Mouse (Mus musculus): ENCODE results near the gene Zfp319. TPM values are rescaled to one million over a fixed set of nuclear protein-coding genes. Genes with fewer than 3 reads are reported as not detected.
A peak's percentile ranks its signal among the peaks of the same experiment; 100 is the strongest.

Gene Zfp319
- polyA plus RNA-seq, 1 experiment from 2014 or later: 16.2 TPM

- no peak overlapping the region for H3K4me2 ChIP-seq (ENCODE audit: low read length)
- H3K27me3 ChIP-seq (ENCODE audit: control insufficient read depth, insufficient read depth, low read depth, low read length): no peaks in the 10 kb centered on the region
- ATAC-seq: no peak
- H3K9ac ChIP-seq (ENCODE audit: low read depth, low read length): no peak overlapping the region
- H3K36me3 ChIP-seq (ENCODE audit: control insufficient read depth, insufficient read depth, low read length): peaks cover 2% of the 10 kb centered on the region
- H3K27ac ChIP-seq (ENCODE audit: low read length): no peak overlapping the region
- H3K4me3 ChIP-seq (ENCODE audit: low read depth, low read length): no peak overlapping the region
- H3K4me1 ChIP-seq (ENCODE audit: control insufficient read depth, insufficient read depth, low read length): peaks cover 7% of the 10 kb centered on the region; the same call in 1 of the 2 replicates
- no peaks in the 10 kb centered on the region for H3K9me3 ChIP-seq (replicated peaks; ENCODE audit: control insufficient read depth, low read length, poor library complexity, severe bottlenecking)
These were observed 4.6 kb upstream of the Zfp319 start for GRCm38 (mm10) chr8:95336363-95336762.

- H3K4me2 ChIP-seq (ENCODE audit: low read length): no peak overlapping the region
- no peaks in the 10 kb centered on the region for H3K9me3 ChIP-seq (replicated peaks; ENCODE audit: control insufficient read depth, low read length, poor library complexity, severe bottlenecking)
- no peak overlapping the region for H3K4me3 ChIP-seq (ENCODE audit: low read depth, low read length)
- no peaks in the 10 kb centered on the region for H3K27me3 ChIP-seq (ENCODE audit: control insufficient read depth, insufficient read depth, low read depth, low read length)
- H3K9ac ChIP-seq (ENCODE audit: low read depth, low read length): no peak overlapping the region
- no peak for ATAC-seq
- WGBS: 100% methylated on average over 1 of the region's 1 CpGs
- no peak overlapping the region for H3K27ac ChIP-seq (ENCODE audit: low read length)
- peaks cover 2% of the 10 kb centered on the region for H3K36me3 ChIP-seq (ENCODE audit: control insufficient read depth, insufficient read depth, low read length)
- H3K4me1 ChIP-seq (ENCODE audit: control insufficient read depth, insufficient read depth, low read length): peaks cover 7% of the 10 kb centered on the region; the same call in 1 of the 2 replicates
These were observed 4.0 kb upstream of the Zfp319 start for GRCm38 (mm10) chr8:95335706-95336105.

- Histone ChIP-seq H3K9ac (ENCODE audit: low read depth, low read length) (peak overlapping the region; percentile 95), H3K4me2 (ENCODE audit: low read length) (peak overlapping the region; percentile 64), H3K27ac (ENCODE audit: low read length) (peak overlapping the region; percentile 94), H3K4me3 (ENCODE audit: low read depth, low read length) (peak overlapping the region; percentile 79), H3K4me1 (ENCODE audit: control insufficient read depth, insufficient read depth, low read length) (peaks cover 19% of the 10 kb centered on the region), H3K36me3 (ENCODE audit: control insufficient read depth, insufficient read depth, low read length) (peaks cover 22% of the 10 kb centered on the region), H3K9me3 (replicated peaks; ENCODE audit: control insufficient read depth, low read length, poor library complexity, severe bottlenecking) (no peaks in the 10 kb centered on the region), H3K27me3 (ENCODE audit: control insufficient read depth, insufficient read depth, low read depth, low read length) (no peaks in the 10 kb centered on the region)
- 27% methylated on average over 21 of the region's 21 CpGs for WGBS
- ATAC-seq: no peak; the same call in none of the 2 replicates
These were observed 868 bp upstream of the Zfp319 start for GRCm38 (mm10) chr8:95332437-95333199.

GRCm38 (mm10) chr8:95331156-95331719, 512 bp downstream of the Zfp319 start:
- Histone ChIP-seq H3K27ac (ENCODE audit: low read length) (peak overlapping the region; percentile 94), H3K9me3 (replicated peaks; ENCODE audit: control insufficient read depth, low read length, poor library complexity, severe bottlenecking) (no peaks in the 10 kb centered on the region), H3K4me2 (ENCODE audit: low read length) (peak overlapping the region; percentile 89), H3K36me3 (ENCODE audit: control insufficient read depth, insufficient read depth, low read length) (peaks cover 28% of the 10 kb centered on the region), H3K9ac (ENCODE audit: low read depth, low read length) (peak overlapping the region; percentile 95), H3K27me3 (ENCODE audit: control insufficient read depth, insufficient read depth, low read depth, low read length) (no peaks in the 10 kb centered on the region), H3K4me1 (ENCODE audit: control insufficient read depth, insufficient read depth, low read length) (peaks cover 19% of the 10 kb centered on the region), H3K4me3 (ENCODE audit: low read depth, low read length) (peak overlapping the region; percentile 79)
- ATAC-seq: peak; percentile 60
- whole genome bisulfite sequencing: under 1% methylated on average over 38 of the region's 38 CpGs

GRCm38 (mm10) chr8:95330367-95330766, 1.4 kb downstream of the Zfp319 start:
- 70% methylated on average over 1 of the region's 1 CpGs for WGBS
- Histone ChIP-seq H3K27me3 (ENCODE audit: control insufficient read depth, insufficient read depth, low read depth, low read length) (no peaks in the 10 kb centered on the region), H3K27ac (ENCODE audit: low read length) (no peak overlapping the region)

GRCm38 (mm10) chr8:95327866-95328465, 3.8 kb downstream of the Zfp319 start:
- no peak overlapping the region for H3K27ac ChIP-seq (ENCODE audit: low read length)
- no peaks in the 10 kb centered on the region for H3K27me3 ChIP-seq (ENCODE audit: control insufficient read depth, insufficient read depth, low read depth, low read length)
- no peak overlapping the region for H3K9ac ChIP-seq (ENCODE audit: low read depth, low read length)
- WGBS: 86% methylated on average over 46 of the region's 46 CpGs
- H3K36me3 ChIP-seq (ENCODE audit: control insufficient read depth, insufficient read depth, low read length): peaks cover 32% of the 10 kb centered on the region
- H3K4me2 ChIP-seq (ENCODE audit: low read length): no peak overlapping the region
- ATAC-seq: no peak
- H3K9me3 ChIP-seq (replicated peaks; ENCODE audit: control insufficient read depth, low read length, poor library complexity, severe bottlenecking): no peaks in the 10 kb centered on the region
- H3K4me3 ChIP-seq (ENCODE audit: low read depth, low read length): no peak overlapping the region
- peaks cover 17% of the 10 kb centered on the region for H3K4me1 ChIP-seq (ENCODE audit: control insufficient read depth, insufficient read depth, low read length)

More at GRCm38 (mm10) chr8:95330367-95330766, 1.4 kb downstream of the Zfp319 start:
- peak overlapping the region; percentile 79 for H3K4me3 ChIP-seq (ENCODE audit: low read depth, low read length)
- H3K4me2 ChIP-seq (ENCODE audit: low read length): peak overlapping the region; percentile 89
- no peak for ATAC-seq
- peak overlapping the region; percentile 95 for H3K9ac ChIP-seq (ENCODE audit: low read depth, low read length)
- H3K9me3 ChIP-seq (replicated peaks; ENCODE audit: control insufficient read depth, low read length, poor library complexity, severe bottlenecking): no peaks in the 10 kb centered on the region
- peaks cover 19% of the 10 kb centered on the region for H3K4me1 ChIP-seq (ENCODE audit: control insufficient read depth, insufficient read depth, low read length)
- peaks cover 31% of the 10 kb centered on the region for H3K36me3 ChIP-seq (ENCODE audit: control insufficient read depth, insufficient read depth, low read length)

GRCm38 (mm10) chr8:95326822-95327221, 4.9 kb downstream of the Zfp319 start:
- H3K9me3 ChIP-seq (replicated peaks; ENCODE audit: control insufficient read depth, low read length, poor library complexity, severe bottlenecking): no peaks in the 10 kb centered on the region
- peaks cover 32% of the 10 kb centered on the region for H3K36me3 ChIP-seq (ENCODE audit: control insufficient read depth, insufficient read depth, low read length)
- H3K27me3 ChIP-seq (ENCODE audit: control insufficient read depth, insufficient read depth, low read depth, low read length): no peaks in the 10 kb centered on the region
- H3K9ac ChIP-seq (ENCODE audit: low read depth, low read length): no peak overlapping the region
- no peak for ATAC-seq
- no peak overlapping the region for H3K4me3 ChIP-seq (ENCODE audit: low read depth, low read length)
- no peak overlapping the region for H3K27ac ChIP-seq (ENCODE audit: low read length)
- H3K4me1 ChIP-seq (ENCODE audit: control insufficient read depth, insufficient read depth, low read length): peaks cover 13% of the 10 kb centered on the region
- no peak overlapping the region for H3K4me2 ChIP-seq (ENCODE audit: low read length)
- 96% methylated on average over 5 of the region's 5 CpGs for WGBS

- peaks cover 31% of the 10 kb centered on the region for H3K36me3 ChIP-seq (ENCODE audit: control insufficient read depth, insufficient read depth, low read length)
- no peaks in the 10 kb centered on the region for H3K9me3 ChIP-seq (replicated peaks; ENCODE audit: control insufficient read depth, low read length, poor library complexity, severe bottlenecking)
- H3K4me1 ChIP-seq (ENCODE audit: control insufficient read depth, insufficient read depth, low read length): peaks cover 5% of the 10 kb centered on the region
- peaks cover under 1% of the 10 kb centered on the region; the same call in 1 of the 2 replicates for H3K27me3 ChIP-seq (ENCODE audit: control insufficient read depth, insufficient read depth, low read depth, low read length)
- 46% methylated on average over 5 of the region's 5 CpGs for WGBS
- no peak overlapping the region for H3K9ac ChIP-seq (ENCODE audit: low read depth, low read length)
- H3K4me2 ChIP-seq (ENCODE audit: low read length): no peak overlapping the region
- ATAC-seq: no peak
- no peak overlapping the region for H3K27ac ChIP-seq (ENCODE audit: low read length)
- no peak overlapping the region for H3K4me3 ChIP-seq (ENCODE audit: low read depth, low read length)
These were observed 7.1 kb downstream of the Zfp319 start for GRCm38 (mm10) chr8:95324646-95325045.

GRCm38 (mm10) chr8:95323201-95323600, 8.5 kb downstream of the Zfp319 start:
- Histone ChIP-seq H3K27me3 (ENCODE audit: control insufficient read depth, insufficient read depth, low read depth, low read length) (peaks cover 4% of the 10 kb centered on the region; the same call in 1 of the 2 replicates), H3K4me3 (ENCODE audit: low read depth, low read length) (no peak overlapping the region), H3K9me3 (replicated peaks; ENCODE audit: control insufficient read depth, low read length, poor library complexity, severe bottlenecking) (no peaks in the 10 kb centered on the region), H3K9ac (ENCODE audit: low read depth, low read length) (no peak overlapping the region), H3K4me1 (ENCODE audit: control insufficient read depth, insufficient read depth, low read length) (peaks cover 3% of the 10 kb centered on the region; the same call in 1 of the 2 replicates), H3K4me2 (ENCODE audit: low read length) (no peak overlapping the region), H3K36me3 (ENCODE audit: control insufficient read depth, insufficient read depth, low read length) (peaks cover 17% of the 10 kb centered on the region), H3K27ac (ENCODE audit: low read length) (no peak overlapping the region)
- no peak for ATAC-seq
- 81% methylated on average over 3 of the region's 3 CpGs for WGBS
